ENCODE assay signal across 23 mouse cellular contexts in the genomic region with DNA sequence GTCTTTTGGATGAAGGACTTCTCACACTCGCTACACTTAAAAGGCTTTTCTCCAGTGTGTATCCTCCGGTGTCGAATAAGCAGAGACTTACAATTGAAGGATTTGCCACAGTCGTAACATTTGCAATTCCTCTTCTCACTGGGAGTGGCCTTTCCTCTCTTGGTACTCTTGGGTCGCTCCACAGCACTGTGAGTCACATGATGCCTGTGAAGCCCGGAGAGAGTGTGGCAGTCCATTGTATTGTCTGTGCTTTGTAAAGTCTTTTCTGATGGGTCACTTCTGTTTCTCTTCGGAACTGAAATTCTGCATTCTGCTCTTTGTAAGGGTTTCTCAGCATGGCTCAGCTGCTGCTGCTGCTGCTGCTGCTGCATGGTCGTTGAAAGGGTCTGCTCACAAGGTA.
"Had no signal": no experiment of that assay in that cellular context is flagged by ENCODE, and none has a peak within 500 bp of the region (broad histone marks: within the 10 kb centered on the region; RNA-seq: fewer than 3 reads in every experiment).

No protein-coding gene starts in this region.

- H3K36me3 ChIP-seq: heart, embryonic 15.5 days; kidney, embryonic 15.5 days; liver, embryonic 12.5 days had no signal

- DNase-seq: gastrocnemius, postnatal 10 days; gastrocnemius, postnatal 25 days; heart, adult 18-20 months; heart, postnatal 14 days; heart, postnatal 36 days; kidney, adult 11 months; kidney, adult 2 months; kidney, adult 9 months; kidney, postnatal 14 days; kidney, postnatal 36 days; layer of hippocampus, postnatal 36 days; left cerebral cortex, postnatal 4 days had no signal

- H3K4me3 ChIP-seq: heart, embryonic 13.5 days; heart, embryonic 15.5 days; hindbrain, embryonic 13.5 days; hindbrain, embryonic 15.5 days; kidney, embryonic 15.5 days; limb, embryonic 13.5 days; limb, embryonic 15.5 days; liver, embryonic 12.5 days had no signal

- H3K27ac ChIP-seq: heart, embryonic 13.5 days; heart, embryonic 15.5 days; hindbrain, embryonic 13.5 days; hindbrain, embryonic 15.5 days; hindbrain, postnatal 0 days; kidney, embryonic 15.5 days; kidney, postnatal 0 days; limb, embryonic 13.5 days; limb, embryonic 15.5 days; liver, embryonic 12.5 days; liver, embryonic 14.5 days had no signal

- H3K27me3 ChIP-seq: heart, embryonic 13.5 days; heart, embryonic 15.5 days; hindbrain, embryonic 13.5 days; hindbrain, embryonic 15.5 days; kidney, embryonic 15.5 days; limb, embryonic 13.5 days; limb, embryonic 15.5 days; liver, embryonic 12.5 days had no signal

- H3K9me3 ChIP-seq: heart, embryonic 15.5 days; hindbrain, embryonic 15.5 days; kidney, embryonic 15.5 days; limb, embryonic 13.5 days; limb, embryonic 15.5 days; liver, embryonic 12.5 days had no signal

- H3K4me1 ChIP-seq: heart, embryonic 13.5 days; kidney, embryonic 15.5 days; limb, embryonic 13.5 days; liver, embryonic 12.5 days had no signal
